Mouse (Mus musculus) bone marrow macrophage, adult 2 months (primary cell): ENCODE measurements around the gene Crat.

Experiments
- CTCF ChIP-seq: IDR thresholded peaks from 2 replicates; pipeline ENCODE4 v1.5.1; 2012; ENCODE audit warnings: low read depth, mild to moderate bottlenecking, low read length, moderate library complexity
- POLR2A ChIP-seq: IDR thresholded peaks from 2 replicates; pipeline ENCODE4 v1.6.1; 2012; ENCODE audit warnings: mild to moderate bottlenecking, low read depth, low read length, borderline replicate concordance

- TF ChIP-seq POLR2A (no peak), CTCF (no peak)
Observed at GRCm38 (mm10) chr2:30357552-30358510, 57.8 kb downstream of the Crat start.
